Mouse (Mus musculus) small intestine, adult 2 months (tissue): ENCODE measurements around the gene Chst14.

Experiments
- CTCF ChIP-seq: fragments of 200-500 bp; IDR thresholded peaks from 2 replicates; pipeline ENCODE4 v1.5.1; 2012; ENCODE audit warnings: low read depth, mild to moderate bottlenecking, control low read depth, inconsistent platforms, low read length, moderate library complexity, mixed read lengths; ENCODE audit not compliant: insufficient replicate concordance, insufficient read length; ENCODE audit errors: extremely low read depth
- POLR2A ChIP-seq: fragments of 200-500 bp; IDR thresholded peaks from 2 replicates; pipeline ENCODE4 v1.6.1; 2012; ENCODE audit warnings: low read depth, mild to moderate bottlenecking, control low read depth, inconsistent platforms, low read length, moderate library complexity

GRCm38 (mm10) chr2:118941341-118941740 lies 15.0 kb downstream of the Chst14 start:
- TF ChIP-seq CTCF (no peak), POLR2A (no peak)
